Mouse (Mus musculus): ENCODE data around the gene Olfr1052. TPM values are rescaled to one million over a fixed set of nuclear protein-coding genes. Genes with fewer than 3 reads are reported as not detected.
"Not testable (repeated sequence)": the region's sequence is repeated elsewhere in the genome, so short reads cannot be mapped to it uniquely, and the experiment has no call there.

The Olfr1052 gene
- not detected in 2 replicates for polyA plus RNA-seq (2016; fragmentation: Nextera tagmentation; extraction: Ambion mirVana)

GRCm38 (mm10) chr2:86292155-86292554 is at the start of gene Olfr1052:
Gene Olfr1052 (plus strand): TSS chr2:86292455.
- no peak for DNase-seq (ENCODE audit: low spot score)
- Histone ChIP-seq H3K4me1 (no peaks in the 10 kb centered on the region), H3K27me3 (ENCODE audit: low read depth, poor library complexity, severe bottlenecking) (no peaks in the 10 kb centered on the region), H3K27ac (replicated peaks) (no peak within 1 kb of the TSS), H3K9me3 (replicated peaks) (no peaks in the 10 kb centered on the region), H3K4me3 (no peak within 1 kb of the TSS), H3K36me3 (no peaks in the 10 kb centered on the region)

DNA sequence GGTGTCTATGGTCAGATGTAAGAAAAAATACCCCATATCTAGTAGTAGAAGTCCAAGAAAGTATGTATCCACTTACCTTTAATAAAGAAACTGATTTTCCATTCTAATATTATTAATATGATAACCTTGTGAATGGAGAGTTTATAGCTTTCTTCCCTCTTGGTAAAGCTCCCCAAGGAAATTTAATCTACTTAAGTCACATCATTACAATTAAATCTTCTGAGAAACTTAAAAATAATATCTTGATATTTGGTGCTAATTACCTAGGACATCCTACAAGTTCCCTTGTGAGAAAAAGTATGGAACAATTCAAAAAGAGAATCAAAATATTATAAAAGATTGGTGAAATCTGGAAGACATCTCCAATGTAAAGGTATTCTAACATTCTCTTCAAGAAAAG is 34.0 kb upstream of the Olfr1052 start, which contains the start of gene Olfr1049:
Olfr1049 (minus strand) TSS at position 101 of the 400 bp plus-strand sequence.
- not testable (repeated sequence) for H3K9me3 ChIP-seq (replicated peaks); H3K4me3 ChIP-seq; H3K36me3 ChIP-seq; DNase-seq (ENCODE audit: low spot score); H3K27ac ChIP-seq (replicated peaks); H3K4me1 ChIP-seq; H3K27me3 ChIP-seq (ENCODE audit: low read depth, poor library complexity, severe bottlenecking)

GRCm38 (mm10) chr2:86278988-86279387 is 13.3 kb upstream of the Olfr1052 start, which contains the start of gene Olfr1051:
Gene Olfr1051 (minus strand): TSS chr2:86279088.
- not testable (repeated sequence) for DNase-seq (ENCODE audit: low spot score); H3K4me3 ChIP-seq; H3K9me3 ChIP-seq (replicated peaks); H3K36me3 ChIP-seq; H3K4me1 ChIP-seq; H3K27ac ChIP-seq (replicated peaks); H3K27me3 ChIP-seq (ENCODE audit: low read depth, poor library complexity, severe bottlenecking)

GRCm38 (mm10) chr2:86315184-86315583 is 22.9 kb downstream of the Olfr1052 start, which contains the start of gene Olfr1053:
Gene Olfr1053 (minus strand): TSS chr2:86315284.
- WGBS: 68% methylated on average over 3 of the region's 3 CpGs
- Histone ChIP-seq H3K4me3 (no peak within 1 kb of the TSS), H3K27ac (replicated peaks) (no peak within 1 kb of the TSS), H3K36me3 (no peaks in the 10 kb centered on the region), H3K4me1 (no peaks in the 10 kb centered on the region), H3K9me3 (replicated peaks) (no peaks in the 10 kb centered on the region), H3K27me3 (ENCODE audit: low read depth, poor library complexity, severe bottlenecking) (no peaks in the 10 kb centered on the region)
- no peak for DNase-seq (ENCODE audit: low spot score)

- no peak for DNase-seq (ENCODE audit: low spot score)
- 90% methylated on average over 3 of the region's 3 CpGs for WGBS
- Histone ChIP-seq H3K4me1 (no peaks in the 10 kb centered on the region), H3K27me3 (ENCODE audit: low read depth, poor library complexity, severe bottlenecking) (no peaks in the 10 kb centered on the region), H3K9me3 (replicated peaks) (no peaks in the 10 kb centered on the region), H3K4me3 (no peak within 1 kb of the TSS), H3K27ac (replicated peaks) (no peak within 1 kb of the TSS), H3K36me3 (no peaks in the 10 kb centered on the region)
These were observed 43.1 kb downstream of the Olfr1052 start, which contains the start of gene Olfr1054 for GRCm38 (mm10) chr2:86335333-86335732. Gene Olfr1054 (minus strand): TSS chr2:86335433.

Other genes with a start within 250 kb of the Olfr1052 start
- not detected in 2 replicates for gene Olfr1034, start 246.6 kb upstream of the Olfr1052 start, polyA plus RNA-seq (2016; fragmentation: Nextera tagmentation; extraction: Ambion mirVana)
- not detected in 2 replicates for gene Olfr1036, start 218.5 kb upstream of the Olfr1052 start, polyA plus RNA-seq (2016; fragmentation: Nextera tagmentation; extraction: Ambion mirVana)
- not detected in 2 replicates for gene Olfr1037, start 205.1 kb upstream of the Olfr1052 start, polyA plus RNA-seq (2016; fragmentation: Nextera tagmentation; extraction: Ambion mirVana)
- gene Olfr1039, start 156.5 kb upstream of the Olfr1052 start, polyA plus RNA-seq (2016; fragmentation: Nextera tagmentation; extraction: Ambion mirVana): not detected in 2 replicates
- gene Olfr1040, start 145.7 kb upstream of the Olfr1052 start, polyA plus RNA-seq (2016; fragmentation: Nextera tagmentation; extraction: Ambion mirVana): not detected in 2 replicates
- not detected in 2 replicates for gene Olfr1042, start 130.6 kb upstream of the Olfr1052 start, polyA plus RNA-seq (2016; fragmentation: Nextera tagmentation; extraction: Ambion mirVana)
- gene Olfr1043, start 124.9 kb upstream of the Olfr1052 start, polyA plus RNA-seq (2016; fragmentation: Nextera tagmentation; extraction: Ambion mirVana): not detected in 2 replicates
- gene Olfr1044, start 114.6 kb upstream of the Olfr1052 start, polyA plus RNA-seq (2016; fragmentation: Nextera tagmentation; extraction: Ambion mirVana): not detected in 2 replicates
- gene Olfr52, start 106.8 kb upstream of the Olfr1052 start, polyA plus RNA-seq (2016; fragmentation: Nextera tagmentation; extraction: Ambion mirVana): not detected in 2 replicates
- gene Olfr1045, start 89.4 kb upstream of the Olfr1052 start, polyA plus RNA-seq (2016; fragmentation: Nextera tagmentation; extraction: Ambion mirVana): not detected in 2 replicates
- not detected in 2 replicates for gene Olfr1046, start 73.1 kb upstream of the Olfr1052 start, polyA plus RNA-seq (2016; fragmentation: Nextera tagmentation; extraction: Ambion mirVana)
- gene Olfr1047, start 61.1 kb upstream of the Olfr1052 start, polyA plus RNA-seq (2016; fragmentation: Nextera tagmentation; extraction: Ambion mirVana): not detected in 2 replicates
- not detected in 2 replicates for gene Olfr1048, start 52.2 kb upstream of the Olfr1052 start, polyA plus RNA-seq (2016; fragmentation: Nextera tagmentation; extraction: Ambion mirVana)
- gene Olfr1049, start 34.1 kb upstream of the Olfr1052 start, polyA plus RNA-seq (2016; fragmentation: Nextera tagmentation; extraction: Ambion mirVana): not detected in 2 replicates
- gene Olfr1051, start 13.4 kb upstream of the Olfr1052 start, polyA plus RNA-seq (2016; fragmentation: Nextera tagmentation; extraction: Ambion mirVana): not detected in 2 replicates
- not detected in 2 replicates for gene Olfr1053, start 22.8 kb downstream of the Olfr1052 start, polyA plus RNA-seq (2016; fragmentation: Nextera tagmentation; extraction: Ambion mirVana)
- gene Olfr1054, start 43.0 kb downstream of the Olfr1052 start, polyA plus RNA-seq (2016; fragmentation: Nextera tagmentation; extraction: Ambion mirVana): not detected in 2 replicates
- gene Olfr1055, start 57.8 kb downstream of the Olfr1052 start, polyA plus RNA-seq (2016; fragmentation: Nextera tagmentation; extraction: Ambion mirVana): not detected in 2 replicates
- gene Olfr1056, start 70.0 kb downstream of the Olfr1052 start, polyA plus RNA-seq (2016; fragmentation: Nextera tagmentation; extraction: Ambion mirVana): not detected in 2 replicates
- gene Olfr1057, start 85.9 kb downstream of the Olfr1052 start, polyA plus RNA-seq (2016; fragmentation: Nextera tagmentation; extraction: Ambion mirVana): not detected in 2 replicates
- gene Olfr1058, start 96.1 kb downstream of the Olfr1052 start, polyA plus RNA-seq (2016; fragmentation: Nextera tagmentation; extraction: Ambion mirVana): not detected in 2 replicates
- gene Olfr1061, start 121.6 kb downstream of the Olfr1052 start, polyA plus RNA-seq (2016; fragmentation: Nextera tagmentation; extraction: Ambion mirVana): not detected in 2 replicates
- not detected in 2 replicates for gene Olfr1062, start 134.3 kb downstream of the Olfr1052 start, polyA plus RNA-seq (2016; fragmentation: Nextera tagmentation; extraction: Ambion mirVana)
- not detected in 2 replicates for gene Olfr1065, start 158.1 kb downstream of the Olfr1052 start, polyA plus RNA-seq (2016; fragmentation: Nextera tagmentation; extraction: Ambion mirVana)
- not detected in 2 replicates for gene Olfr1066, start 163.8 kb downstream of the Olfr1052 start, polyA plus RNA-seq (2016; fragmentation: Nextera tagmentation; extraction: Ambion mirVana)
- gene Olfr228, start 194.9 kb downstream of the Olfr1052 start, polyA plus RNA-seq (2016; fragmentation: Nextera tagmentation; extraction: Ambion mirVana): not detected in 2 replicates
- gene Olfr1076, start 216.0 kb downstream of the Olfr1052 start, polyA plus RNA-seq (2016; fragmentation: Nextera tagmentation; extraction: Ambion mirVana): not detected in 2 replicates

Measured in midbrain, embryonic 10.5 days (tissue).